Mouse (Mus musculus): ENCODE data around the gene Gpr143.
"Not testable (repeated sequence)": the region's sequence is repeated elsewhere in the genome, so short reads cannot be mapped to it uniquely, and the experiment has no call there.

Gpr143 gene

GRCm38 (mm10) chrX:152781720-152782403 lies at the start of gene Gpr143:
Gpr143 (plus strand) TSS chrX:152781921.
- no peak for DNase-seq (ENCODE audit: extremely low read depth, insufficient read length, low spot score)

GRCm38 (mm10) chrX:152735283-152735682 lies 46.4 kb upstream of the Gpr143 start:
- DNase-seq (ENCODE audit: extremely low read depth, insufficient read length, low spot score), result no peak

- DNase-seq (ENCODE audit: extremely low read depth, insufficient read length, low spot score), result no peak
These were observed 43.5 kb upstream of the Gpr143 start for GRCm38 (mm10) chrX:152738191-152738590.

- DNase-seq (ENCODE audit: extremely low read depth, insufficient read length, low spot score), result no peak
These were observed 42.9 kb upstream of the Gpr143 start for GRCm38 (mm10) chrX:152738759-152739368.

GRCm38 (mm10) chrX:152743642-152744041 lies 38.1 kb upstream of the Gpr143 start:
- no peak for DNase-seq (ENCODE audit: extremely low read depth, insufficient read length, low spot score)

- DNase-seq (ENCODE audit: extremely low read depth, insufficient read length, low spot score), result no peak
These were observed 35.8 kb upstream of the Gpr143 start for GRCm38 (mm10) chrX:152745925-152746324.

GRCm38 (mm10) chrX:152755819-152756218 lies 25.9 kb upstream of the Gpr143 start:
- DNase-seq (ENCODE audit: extremely low read depth, insufficient read length, low spot score), result no peak

- no peak for DNase-seq (ENCODE audit: extremely low read depth, insufficient read length, low spot score)
These were observed 25.4 kb upstream of the Gpr143 start for GRCm38 (mm10) chrX:152756293-152756692.

GRCm38 (mm10) chrX:152762437-152762836 lies 19.3 kb upstream of the Gpr143 start:
- DNase-seq (ENCODE audit: extremely low read depth, insufficient read length, low spot score), result no peak

- no peak for DNase-seq (ENCODE audit: extremely low read depth, insufficient read length, low spot score)
These were observed 18.9 kb upstream of the Gpr143 start for GRCm38 (mm10) chrX:152762855-152763254.

GRCm38 (mm10) chrX:152764171-152764570 lies 17.6 kb upstream of the Gpr143 start:
- no peak for DNase-seq (ENCODE audit: extremely low read depth, insufficient read length, low spot score)

- no peak for DNase-seq (ENCODE audit: extremely low read depth, insufficient read length, low spot score)
These were observed 12.7 kb upstream of the Gpr143 start, which contains the start of gene Shroom2 for GRCm38 (mm10) chrX:152768891-152769599. Shroom2 (minus strand) TSS chrX:152769465.

- DNase-seq (ENCODE audit: extremely low read depth, insufficient read length, low spot score), result no peak
These were observed 12.0 kb upstream of the Gpr143 start for GRCm38 (mm10) chrX:152769600-152770157.

- DNase-seq (ENCODE audit: extremely low read depth, insufficient read length, low spot score), result no peak
These were observed 6.4 kb downstream of the Gpr143 start for GRCm38 (mm10) chrX:152788129-152788528.

GRCm38 (mm10) chrX:152788611-152789010 lies 6.9 kb downstream of the Gpr143 start:
- DNase-seq (ENCODE audit: extremely low read depth, insufficient read length, low spot score), result no peak

- no peak for DNase-seq (ENCODE audit: extremely low read depth, insufficient read length, low spot score)
These were observed 23.6 kb downstream of the Gpr143 start for GRCm38 (mm10) chrX:152805317-152805716.

GRCm38 (mm10) chrX:152813339-152813738 lies 31.6 kb downstream of the Gpr143 start:
- no peak for DNase-seq (ENCODE audit: extremely low read depth, insufficient read length, low spot score)

GRCm38 (mm10) chrX:152818996-152819395 lies 37.3 kb downstream of the Gpr143 start:
- no peak for DNase-seq (ENCODE audit: extremely low read depth, insufficient read length, low spot score)

- not testable (repeated sequence) for DNase-seq (ENCODE audit: extremely low read depth, insufficient read length, low spot score)
These were observed 49.4 kb downstream of the Gpr143 start for GRCm38 (mm10) chrX:152831003-152831550.

- not testable (repeated sequence) for DNase-seq (ENCODE audit: extremely low read depth, insufficient read length, low spot score)
These were observed 53.2 kb downstream of the Gpr143 start for GRCm38 (mm10) chrX:152834940-152835339.
